9 mouse cellular contexts compared by ENCODE assay signal in the genomic region with DNA sequence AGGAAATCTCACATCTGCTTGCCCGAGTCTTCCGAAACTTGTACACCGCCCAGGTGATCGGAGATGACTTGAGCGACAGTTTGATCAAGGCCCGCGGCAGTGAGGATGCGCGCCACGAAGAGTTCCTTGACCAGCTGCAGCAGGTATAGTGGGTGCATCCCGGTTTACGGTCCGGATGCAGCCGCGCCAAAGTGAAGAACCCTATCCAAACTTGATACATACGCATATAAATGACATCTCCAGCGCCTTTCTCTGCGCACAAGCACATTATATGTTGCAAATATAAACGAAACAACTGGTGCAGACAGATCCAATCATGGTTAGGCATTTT. TPM values are rescaled to one million over a fixed set of nuclear protein-coding genes. Genes with fewer than 3 reads are reported as not detected.
DNase-seq lines count a peak whose midpoint lies in the region; ATAC-seq and TF ChIP-seq lines count a peak whose summit lies in the region.
"Had no signal": no experiment of that assay in that cellular context is flagged by ENCODE, and none has a peak within 500 bp of the region (broad histone marks: within the 10 kb centered on the region; RNA-seq: fewer than 3 reads in every experiment).

No protein-coding gene starts in this region.

- intact Hi-C loops in left cerebral cortex, postnatal 14 days (cut with DNase I), result loop anchor here (10.0 kb wide), 1 partner anchor 222 kb away; a partner anchor contains a TSS

- peak overlapping the region; percentile 63 for H3K4me3 ChIP-seq in kidney, postnatal 0 days (replicated peaks; ENCODE audit: low read depth, low read length)
- H3K4me3 ChIP-seq in embryonic facial prominence, embryonic 11.5 days (ENCODE audit: low read depth, low read length), result peak overlapping the region; percentile 57
- H3K4me3 ChIP-seq in intestine, embryonic 14.5 days (ENCODE audit: low read depth, low read length), result peak overlapping the region; percentile 53
- peak overlapping the region; percentile 27 for H3K4me3 ChIP-seq in myocyte

- H3K27me3 ChIP-seq in kidney, postnatal 0 days (ENCODE audit: insufficient read depth, low read length), result no peaks in the 10 kb centered on the region; the same call in 1 of the 2 replicates
- H3K27me3 ChIP-seq in embryonic facial prominence, embryonic 11.5 days (ENCODE audit: control insufficient read depth, insufficient read depth, low read length), result no peaks in the 10 kb centered on the region
- H3K27me3 ChIP-seq in intestine, embryonic 14.5 days (replicated peaks; ENCODE audit: control insufficient read depth, insufficient read depth, low read length), result 0 out of 2 replicates have a peak, but pooled peaks cover 7% of the 10 kb centered on the region
- no peaks in the 10 kb centered on the region for H3K27me3 ChIP-seq in myocyte (ENCODE audit: control insufficient read depth, insufficient read depth, insufficient read length)

- 2% methylated on average over 19 of the region's 19 CpGs for WGBS in kidney, postnatal 0 days
- WGBS in embryonic facial prominence, embryonic 11.5 days, result 2% methylated on average over 19 of the region's 19 CpGs
- WGBS in intestine, embryonic 14.5 days, result 2% methylated on average over 19 of the region's 19 CpGs

- H3K9ac ChIP-seq in kidney, postnatal 0 days (ENCODE audit: low read depth, low read length), result peak overlapping the region; percentile 42; the same call in 1 of the 2 replicates
- H3K9ac ChIP-seq in embryonic facial prominence, embryonic 11.5 days (replicated peaks; ENCODE audit: low read length), result no peak overlapping the region; the same call in 1 of the 2 replicates
- H3K9ac ChIP-seq in intestine, embryonic 14.5 days (ENCODE audit: low read length), result no peak overlapping the region; the same call in 1 of the 2 replicates

- H3ac ChIP-seq in myocyte (ENCODE audit: control insufficient read depth, insufficient read length), result no peak overlapping the region

- no peak for ATAC-seq in kidney, postnatal 0 days (replicated peaks; ENCODE audit: low FRiP score, low read depth)
- ATAC-seq in embryonic facial prominence, embryonic 11.5 days (replicated peaks; ENCODE audit: insufficient number of reproducible peaks, low FRiP score, low TSS enrichment, low read depth), result peak; percentile 3; the same call in 1 of the 2 replicates
- ATAC-seq in intestine, embryonic 14.5 days (replicated peaks; ENCODE audit: low FRiP score, low TSS enrichment, low read depth), result no peak

- no peak overlapping the region for H3K27ac ChIP-seq in kidney, postnatal 0 days
- H3K27ac ChIP-seq in embryonic facial prominence, embryonic 11.5 days (replicated peaks; ENCODE audit: low read depth, low read length), result no peak overlapping the region
- H3K27ac ChIP-seq in intestine, embryonic 14.5 days (ENCODE audit: low read depth), result no peak overlapping the region

- no peaks in the 10 kb centered on the region for H3K9me3 ChIP-seq in kidney, postnatal 0 days (replicated peaks; ENCODE audit: low read length)
- no peaks in the 10 kb centered on the region for H3K9me3 ChIP-seq in embryonic facial prominence, embryonic 11.5 days (replicated peaks; ENCODE audit: control insufficient read depth, low read length)
- H3K9me3 ChIP-seq in intestine, embryonic 14.5 days (ENCODE audit: control insufficient read depth, low read length), result no peaks in the 10 kb centered on the region

- peak overlapping the region; percentile 88 for H3K4me2 ChIP-seq in kidney, postnatal 0 days (ENCODE audit: low read length)
- H3K4me2 ChIP-seq in embryonic facial prominence, embryonic 11.5 days (ENCODE audit: low read depth, low read length), result peak overlapping the region; percentile 75
- peak overlapping the region; percentile 65 for H3K4me2 ChIP-seq in intestine, embryonic 14.5 days (ENCODE audit: low read length)
- peak overlapping the region; percentile 90 for H3K4me2 ChIP-seq in myocyte (ENCODE audit: low read depth)

- no peaks in the 10 kb centered on the region for H3K36me3 ChIP-seq in kidney, postnatal 0 days (ENCODE audit: insufficient read depth, low read length)
- no peaks in the 10 kb centered on the region for H3K36me3 ChIP-seq in embryonic facial prominence, embryonic 11.5 days (replicated peaks; ENCODE audit: control insufficient read depth, insufficient read depth, low read depth, low read length)
- H3K36me3 ChIP-seq in intestine, embryonic 14.5 days (ENCODE audit: control insufficient read depth, insufficient read depth, low read length), result no peaks in the 10 kb centered on the region
- no peaks in the 10 kb centered on the region for H3K36me3 ChIP-seq in myocyte (ENCODE audit: control insufficient read depth, insufficient read depth)

- DNase-seq in kidney, postnatal 0 days (ENCODE audit: low spot score), result no peak
- no peak for DNase-seq in kidney, adult 9 months
- DNase-seq in embryonic facial prominence, embryonic 11.5 days (ENCODE audit: low spot score), result no peak
- no peak for DNase-seq in intestine, embryonic 14.5 days (ENCODE audit: low spot score)
- no peak for DNase-seq in ovary, postnatal 14 days (ENCODE audit: low spot score)
- DNase-seq in left cerebral cortex, postnatal 14 days (ENCODE audit: low spot score in 2 of 2), result no peak
- no peak for DNase-seq in thymus, adult 18-20 months

- TF ChIP-seq POLR2A in myocyte (IDR thresholded peaks at IDR 0.05; ENCODE audit: insufficient read length, low read depth), result no peak

- no peak for TF ChIP-seq CTCF in kidney, postnatal 0 days (IDR thresholded peaks at IDR 0.05; ENCODE audit: low read depth)

- H3K4me1 ChIP-seq in kidney, postnatal 0 days (replicated peaks; ENCODE audit: insufficient read depth, low read length), result no peaks in the 10 kb centered on the region
- no peaks in the 10 kb centered on the region for H3K4me1 ChIP-seq in embryonic facial prominence, embryonic 11.5 days (ENCODE audit: control insufficient read depth, insufficient read depth, low read length)
- H3K4me1 ChIP-seq in intestine, embryonic 14.5 days (replicated peaks; ENCODE audit: control insufficient read depth, insufficient read depth, low read length), result no peaks in the 10 kb centered on the region

- no peaks in the 10 kb centered on the region for H3K79me2 ChIP-seq in myocyte (ENCODE audit: control insufficient read depth, insufficient read depth)

TF ChIP-seq in myocyte, 11 proteins besides CTCF, POLR2A, EP300 and RAD21:
- TF ChIP-seq USF1 (IDR thresholded peaks at IDR 0.05; ENCODE audit: low read depth) (no peak), TCF3 (IDR thresholded peaks at IDR 0.05; ENCODE audit: insufficient read length, low read depth) (no peak), CEBPB (IDR thresholded peaks at IDR 0.05; ENCODE audit: insufficient read depth, poor library complexity, severe bottlenecking) (no peak), TCF12 (IDR thresholded peaks at IDR 0.05; ENCODE audit: insufficient read depth, poor library complexity, severe bottlenecking) (no peak), SRF (IDR thresholded peaks at IDR 0.05; ENCODE audit: control insufficient read depth, insufficient read length, low read depth) (no peak), REST (IDR thresholded peaks at IDR 0.05; ENCODE audit: insufficient read depth, insufficient read length) (no peak), E2F4 (IDR thresholded peaks at IDR 0.05; ENCODE audit: insufficient read depth) (no peak), MYOG (IDR thresholded peaks at IDR 0.05; ENCODE audit: control insufficient read depth in 1 of 3, insufficient read depth in 1 of 3, insufficient read length in 2 of 3, low read depth in 2 of 3) (no peak), MYOD1 (IDR thresholded peaks at IDR 0.05; ENCODE audit: control insufficient read depth in 1 of 3, insufficient read length in 2 of 3, low read depth in 2 of 3) (no peak), POLR2AphosphoS2 (IDR thresholded peaks at IDR 0.05; ENCODE audit: insufficient read length, low read depth) (no peak), MAX (IDR thresholded peaks at IDR 0.05; ENCODE audit: low read depth) (no peak)
TF ChIP-seq in myocyte: peak in this region for 0.

RNA-seq across cellular contexts. Expression of a gene that starts 0.5 kb away (rescaled TPM):
- polyA plus RNA-seq in kidney, postnatal 0 days (2015; fragmentation: Nextera tagmentation; extraction: Ambion mirVana), result 6.4 and 6.6 TPM in 2 replicates
- 0.69 and 1.5 TPM in 2 replicates for polyA plus RNA-seq in embryonic facial prominence, embryonic 11.5 days (2014; fragmentation: Nextera tagmentation; extraction: Ambion mirVana)
- polyA plus RNA-seq in intestine, embryonic 14.5 days (2014; fragmentation: Nextera tagmentation; extraction: Ambion mirVana), result 0.37 and 0.67 TPM in 2 replicates
- 0.07 TPM for polyA plus RNA-seq in myocyte (2012; fragmentation: generic; extraction: Trizol)
- total RNA-seq in left cerebral cortex, postnatal 14 days (2021), result 1 to 10 TPM; 1.8 to 3.1 TPM
- total RNA-seq: neutrophil, adult 5-6 weeks had no signal

RNA-seq across cellular contexts. Expression of a gene that starts 9.4 kb away (rescaled TPM):
- polyA plus RNA-seq in kidney, postnatal 0 days (2015; fragmentation: Nextera tagmentation; extraction: Ambion mirVana), result 17.3 and 17.8 TPM in 2 replicates
- 20.1 and 21.5 TPM in 2 replicates for polyA plus RNA-seq in embryonic facial prominence, embryonic 11.5 days (2014; fragmentation: Nextera tagmentation; extraction: Ambion mirVana)
- polyA plus RNA-seq in intestine, embryonic 14.5 days (2014; fragmentation: Nextera tagmentation; extraction: Ambion mirVana), result 22.1 and 30.3 TPM in 2 replicates
- polyA plus RNA-seq in myocyte (2012; fragmentation: generic; extraction: Trizol), result 9.9 TPM
- 10 to 100 TPM; 11.5 to 12.1 TPM for total RNA-seq in left cerebral cortex, postnatal 14 days (2021)

RNA-seq across cellular contexts. Expression of a gene that starts 50.2 kb away (rescaled TPM):
- polyA plus RNA-seq in kidney, postnatal 0 days (2015; fragmentation: Nextera tagmentation; extraction: Ambion mirVana), result 38.8 and 41.8 TPM in 2 replicates
- 15.5 and 19.2 TPM in 2 replicates for polyA plus RNA-seq in embryonic facial prominence, embryonic 11.5 days (2014; fragmentation: Nextera tagmentation; extraction: Ambion mirVana)
- 26.2 and 27.4 TPM in 2 replicates for polyA plus RNA-seq in intestine, embryonic 14.5 days (2014; fragmentation: Nextera tagmentation; extraction: Ambion mirVana)
- polyA plus RNA-seq in myocyte (2012; fragmentation: generic; extraction: Trizol), result 1.4 TPM
- 1 to 10 TPM; 3.2 to 4.5 TPM for total RNA-seq in left cerebral cortex, postnatal 14 days (2021)

RNA-seq across cellular contexts. Expression of a gene that starts 54.1 kb away (rescaled TPM):
- polyA plus RNA-seq in kidney, postnatal 0 days (2015; fragmentation: Nextera tagmentation; extraction: Ambion mirVana), result 72.8 and 79.8 TPM in 2 replicates
- polyA plus RNA-seq in embryonic facial prominence, embryonic 11.5 days (2014; fragmentation: Nextera tagmentation; extraction: Ambion mirVana), result 1.1 and 1.3 TPM in 2 replicates
- polyA plus RNA-seq in intestine, embryonic 14.5 days (2014; fragmentation: Nextera tagmentation; extraction: Ambion mirVana), result 2.1 and 2.5 TPM in 2 replicates
- polyA plus RNA-seq in myocyte (2012; fragmentation: generic; extraction: Trizol), result 1.7 TPM
- total RNA-seq in left cerebral cortex, postnatal 14 days (2021), result 1 to 10 TPM; 1.2 to 2.2 TPM
- total RNA-seq: neutrophil, adult 5-6 weeks had no signal

RNA-seq across cellular contexts. Expression of a gene that starts 56.2 kb away (rescaled TPM):
- polyA plus RNA-seq in kidney, postnatal 0 days (2015; fragmentation: Nextera tagmentation; extraction: Ambion mirVana), result not detected in 2 replicates
- polyA plus RNA-seq in embryonic facial prominence, embryonic 11.5 days (2014; fragmentation: Nextera tagmentation; extraction: Ambion mirVana), result not detected in 2 replicates
- polyA plus RNA-seq in intestine, embryonic 14.5 days (2014; fragmentation: Nextera tagmentation; extraction: Ambion mirVana), result not detected in 2 replicates
- not detected for polyA plus RNA-seq in myocyte (2012; fragmentation: generic; extraction: Trizol)
- not detected for total RNA-seq in left cerebral cortex, postnatal 14 days (2021)
- total RNA-seq: neutrophil, adult 5-6 weeks had no signal
